Mouse (Mus musculus): ENCODE measurements at regions not wholly inside any gene's neighbourhood (a gene's known extent, or its start where the extent isn't known, plus 50 kb on each side); places are given as distances from the start of the nearest gene placed in this dataset.

DNA sequence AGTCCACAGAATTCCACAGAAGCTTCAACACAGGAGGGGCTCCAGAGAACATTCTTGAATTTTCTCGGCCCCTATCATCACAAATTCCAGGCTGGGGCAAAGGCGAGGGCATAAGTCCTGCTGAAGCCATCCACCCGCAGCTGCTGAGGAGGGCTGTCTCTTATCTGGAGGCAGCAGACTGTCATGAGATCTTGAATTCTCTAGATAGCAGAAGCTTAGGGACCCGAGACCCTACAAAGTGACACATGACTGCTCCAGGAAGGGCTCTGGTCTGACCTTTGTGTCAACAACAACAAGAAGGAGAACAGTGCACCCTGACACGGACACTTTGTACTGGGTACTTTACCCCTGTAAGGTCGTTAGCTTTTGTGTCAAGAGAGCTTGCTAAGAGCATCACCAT is 57.2 kb downstream of the Lao1 start:
- DNase-seq: peak; percentile 18

DNA sequence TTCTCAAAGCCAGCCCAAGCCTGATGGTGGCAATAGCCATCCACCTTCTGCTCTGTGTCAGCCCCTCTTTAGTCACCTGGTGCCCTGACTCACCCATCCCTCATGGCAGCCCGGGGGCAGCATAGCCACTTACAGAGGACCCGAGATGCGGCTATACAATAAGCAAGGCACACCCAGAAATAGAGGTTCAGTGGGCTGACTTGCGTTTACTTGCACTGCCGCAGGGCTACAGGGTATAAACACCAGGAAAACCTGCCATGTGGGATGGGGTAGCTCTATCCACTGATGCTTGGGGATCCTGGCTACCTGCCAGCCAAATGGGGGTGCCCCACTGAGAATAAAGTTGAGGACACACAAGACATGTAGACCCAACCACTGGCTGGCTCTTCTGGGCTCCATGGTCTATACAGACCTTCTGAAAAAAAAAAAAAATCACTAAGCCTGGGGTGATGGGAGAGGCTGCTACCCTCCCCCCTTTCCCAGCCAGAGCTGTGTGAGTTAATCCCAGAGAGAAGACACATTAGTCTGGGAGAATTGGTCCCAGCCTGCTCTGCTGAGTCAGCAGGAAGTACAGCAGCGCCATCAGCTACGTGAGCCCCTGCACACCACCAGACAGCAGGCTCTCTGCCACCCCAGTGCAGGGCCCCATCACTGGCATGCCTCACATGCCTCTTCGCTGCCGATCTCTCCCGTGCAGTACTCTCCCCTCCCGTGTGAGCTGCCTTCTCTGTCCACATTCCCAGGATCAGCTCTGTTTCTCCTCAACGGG is 57.8 kb downstream of the Lao1 start:
- DNase-seq: peak; percentile 65

DNA sequence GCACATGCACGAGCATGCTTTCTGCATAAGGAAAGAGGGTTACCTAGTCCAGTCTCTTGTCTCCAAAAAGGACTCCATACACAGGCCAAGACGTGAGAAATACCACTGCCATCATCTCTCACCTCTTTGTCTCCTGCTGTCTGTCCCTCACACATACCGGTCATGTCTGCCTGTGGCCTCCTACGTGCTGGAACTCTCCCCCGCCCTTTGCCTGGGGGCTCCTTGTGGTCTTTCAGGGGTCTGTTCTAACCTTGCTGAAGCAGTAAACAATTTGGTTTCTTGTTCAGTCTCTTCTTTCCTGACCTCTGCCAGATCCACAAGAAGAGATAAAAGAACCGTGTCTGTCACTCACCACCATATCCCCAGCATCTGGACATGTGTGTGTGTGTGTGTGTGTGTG is 61.0 kb downstream of the Lao1 start:
- DNase-seq: no peak

DNA sequence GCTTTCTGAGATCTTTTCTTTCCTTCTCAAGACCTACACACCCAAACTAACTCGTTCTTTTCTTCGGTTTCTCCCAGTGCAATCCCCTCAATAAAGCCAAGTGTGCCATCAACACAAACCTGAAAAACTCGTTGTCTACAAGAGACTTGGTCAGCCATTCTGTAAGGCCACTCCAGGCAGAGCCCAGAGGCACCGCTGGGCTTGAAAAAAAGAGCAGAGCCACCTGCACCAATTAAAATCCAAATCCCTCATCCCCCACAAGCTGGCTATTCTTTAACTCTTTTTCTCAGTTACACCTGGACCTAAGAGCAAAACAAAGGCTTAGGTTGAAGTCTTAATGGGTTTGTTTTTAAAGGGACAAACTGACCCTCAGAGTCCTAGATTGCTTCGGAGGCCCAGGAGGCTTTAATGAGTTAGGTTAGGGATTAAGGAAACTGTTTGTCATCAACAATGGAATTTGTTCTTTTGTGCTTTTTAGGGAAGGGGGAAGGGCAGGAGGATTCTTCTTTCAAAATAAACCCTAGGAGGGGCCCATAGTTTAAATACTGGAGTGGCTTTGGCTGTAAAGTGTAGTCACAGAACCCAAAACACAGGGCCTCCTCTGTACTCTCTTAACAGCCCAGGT is 65.0 kb downstream of the Lao1 start:
- no peak for DNase-seq

DNA sequence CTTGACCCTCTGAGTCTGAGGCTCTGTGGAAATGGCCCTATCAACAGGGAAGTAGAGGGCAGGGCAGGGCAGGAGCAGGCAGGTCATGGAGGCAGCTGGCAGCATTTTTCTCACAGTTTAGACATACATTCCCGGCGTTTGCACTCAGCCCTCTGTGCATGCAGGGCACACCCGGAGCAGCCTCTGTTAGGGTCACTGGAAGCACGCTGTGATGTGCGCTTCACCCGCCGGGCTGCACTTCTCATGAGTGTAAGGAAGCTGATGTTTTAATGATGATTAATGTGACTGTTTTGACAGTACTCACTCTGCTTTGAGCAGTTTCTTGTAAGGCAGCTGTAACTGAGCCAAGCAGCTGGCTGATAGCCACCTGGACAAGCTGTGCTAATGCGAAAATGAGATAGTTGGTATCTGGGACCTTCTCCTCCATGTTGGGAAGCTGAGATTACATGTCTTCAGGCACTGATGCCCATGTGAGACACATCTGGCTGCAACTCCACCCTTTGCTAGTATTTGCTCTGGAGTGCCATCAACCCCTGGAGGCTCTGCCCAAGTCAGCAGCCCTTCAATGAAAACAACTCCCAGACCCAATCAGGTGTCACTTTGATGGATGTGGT is 66.9 kb downstream of the Lao1 start:
- peak; percentile 61 for DNase-seq

DNA sequence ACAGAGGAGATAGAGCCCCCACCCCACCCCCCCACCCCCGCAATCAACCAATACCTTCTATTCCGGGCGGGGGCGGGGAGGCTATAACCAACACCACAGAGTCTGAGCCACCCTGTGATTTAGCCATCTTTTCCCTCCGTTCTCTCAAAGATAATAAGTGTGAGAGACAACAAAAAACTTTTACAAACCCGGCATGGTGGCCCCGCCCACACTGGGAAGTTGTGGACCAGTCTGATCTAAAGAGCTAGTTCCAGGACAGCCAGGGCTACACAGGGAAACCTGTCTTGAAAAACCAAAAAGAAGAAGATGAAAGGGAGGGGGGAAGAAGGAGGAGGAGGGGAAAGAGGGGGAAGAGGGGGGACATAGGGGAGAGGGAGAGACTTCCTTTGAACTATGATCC is 67.7 kb downstream of the Lao1 start:
- no peak for DNase-seq

DNA sequence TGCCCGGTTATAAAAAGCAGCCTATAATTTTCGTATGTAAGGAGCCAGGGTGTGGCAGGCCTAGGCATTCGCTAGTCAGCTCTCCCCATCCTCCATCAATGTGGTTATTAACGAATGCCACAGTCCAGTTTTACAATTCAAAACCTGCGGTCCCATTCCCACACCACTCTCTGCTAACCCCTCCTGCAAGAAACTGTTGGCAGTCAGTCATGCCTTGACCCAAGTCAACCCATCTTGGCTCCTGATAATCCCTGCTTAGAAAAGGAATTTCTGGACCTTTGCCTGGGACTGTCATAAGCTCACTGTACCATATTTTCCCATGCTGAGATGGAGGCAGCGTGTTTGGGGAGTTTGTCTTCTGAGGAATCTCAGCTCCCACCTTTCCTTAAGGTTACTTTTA is 68.4 kb downstream of the Lao1 start:
- no peak for DNase-seq

DNA sequence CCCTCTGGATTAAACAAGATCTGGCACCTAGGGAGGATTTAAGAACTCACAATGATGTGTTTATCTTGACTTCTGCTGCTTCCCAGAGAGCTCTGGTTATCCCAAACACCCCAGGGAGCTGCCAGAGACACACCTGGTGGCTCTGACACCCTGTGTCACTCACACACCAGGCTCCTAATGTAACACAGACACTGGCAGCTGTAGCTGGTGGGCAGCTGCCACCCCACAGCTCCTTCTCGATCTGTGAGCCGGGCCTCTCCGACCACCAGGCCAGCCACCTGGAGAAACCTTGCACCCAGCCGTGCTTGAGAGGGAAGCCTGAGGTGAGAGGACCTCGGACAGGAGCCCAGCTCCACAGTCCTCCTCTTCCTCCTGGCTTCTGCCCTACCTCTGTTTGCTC is 69.5 kb downstream of the Lao1 start:
- DNase-seq: no peak

DNA sequence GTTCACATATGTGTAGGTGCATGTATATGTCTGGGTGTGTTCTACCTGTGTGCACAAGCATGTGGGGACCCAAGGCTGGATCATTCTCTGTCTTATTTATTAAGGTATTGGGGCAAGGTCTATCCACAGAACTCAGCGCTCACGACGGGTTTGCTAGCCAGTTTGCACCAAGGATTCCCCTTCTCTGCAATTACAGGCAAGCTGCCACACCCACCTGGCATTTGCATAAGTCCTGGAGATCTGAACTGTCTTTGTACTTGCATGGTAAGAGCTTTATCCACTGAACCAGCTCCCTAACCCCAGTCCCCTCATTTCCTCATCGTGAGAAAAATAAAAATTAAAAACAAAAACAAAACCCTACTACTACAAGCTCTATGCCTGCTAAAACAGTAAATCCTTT is 71.6 kb downstream of the Lao1 start:
- no peak for DNase-seq

DNA sequence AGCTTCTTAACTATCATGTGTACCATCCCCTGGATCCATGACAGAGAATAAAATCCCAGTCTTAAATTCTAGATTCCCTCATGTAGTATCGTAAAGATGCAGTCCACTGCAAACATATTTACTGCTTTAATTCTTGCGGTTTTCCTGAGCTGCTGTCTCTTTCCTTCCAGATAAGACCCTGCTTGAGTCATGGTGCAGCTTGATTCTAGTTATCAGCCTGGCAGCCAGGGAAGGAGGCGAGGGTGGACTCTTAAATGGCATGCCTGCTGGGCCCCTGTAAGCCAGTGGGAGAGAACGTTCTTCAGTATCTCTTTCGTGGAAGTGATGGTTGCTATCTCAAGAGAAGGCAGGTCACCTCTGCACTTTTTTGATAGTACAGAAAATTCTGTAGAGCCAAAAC is 71.9 kb upstream of the Slc2a1 start:
- no peak for DNase-seq

DNA sequence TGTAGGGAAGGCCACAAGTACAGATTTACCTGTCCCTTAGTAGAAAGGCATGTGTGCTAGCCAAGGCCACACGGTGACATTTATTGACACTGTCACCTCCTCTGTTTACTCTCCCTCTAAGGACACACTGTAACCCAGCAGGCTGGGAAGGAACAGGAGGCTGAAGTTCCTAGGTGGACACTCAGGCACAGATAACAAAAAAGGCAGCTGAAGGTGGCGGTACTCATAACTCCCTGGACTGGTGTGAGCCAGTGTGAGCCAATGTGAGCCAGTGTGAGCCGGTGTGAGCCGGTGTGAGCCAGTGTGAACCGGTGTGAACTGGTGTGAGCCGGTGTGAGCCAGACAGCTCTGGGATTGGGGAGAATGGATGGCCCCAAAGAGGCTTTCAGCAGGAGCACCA is 68.5 kb upstream of the Slc2a1 start:
- no peak for DNase-seq

DNA sequence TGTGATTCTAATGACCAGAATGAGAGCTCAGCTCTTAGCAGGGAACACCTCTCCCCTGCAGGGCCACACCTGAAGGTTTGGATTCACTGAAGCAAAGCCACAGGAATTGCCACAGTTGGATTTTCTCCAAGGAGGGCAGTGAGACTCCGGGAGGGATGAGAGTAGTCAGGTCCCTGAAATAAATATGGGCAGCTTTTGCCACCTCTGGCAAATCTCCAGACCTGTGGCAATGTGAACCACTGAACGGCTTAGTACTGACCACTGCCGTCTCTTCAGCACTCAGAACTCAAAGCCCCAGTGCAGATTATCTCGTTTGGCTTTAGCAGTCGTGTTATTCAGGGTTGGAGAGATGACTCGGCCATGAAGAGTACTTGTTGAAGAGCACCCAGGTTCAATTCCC is 66.9 kb upstream of the Slc2a1 start:
- no peak for DNase-seq

DNA sequence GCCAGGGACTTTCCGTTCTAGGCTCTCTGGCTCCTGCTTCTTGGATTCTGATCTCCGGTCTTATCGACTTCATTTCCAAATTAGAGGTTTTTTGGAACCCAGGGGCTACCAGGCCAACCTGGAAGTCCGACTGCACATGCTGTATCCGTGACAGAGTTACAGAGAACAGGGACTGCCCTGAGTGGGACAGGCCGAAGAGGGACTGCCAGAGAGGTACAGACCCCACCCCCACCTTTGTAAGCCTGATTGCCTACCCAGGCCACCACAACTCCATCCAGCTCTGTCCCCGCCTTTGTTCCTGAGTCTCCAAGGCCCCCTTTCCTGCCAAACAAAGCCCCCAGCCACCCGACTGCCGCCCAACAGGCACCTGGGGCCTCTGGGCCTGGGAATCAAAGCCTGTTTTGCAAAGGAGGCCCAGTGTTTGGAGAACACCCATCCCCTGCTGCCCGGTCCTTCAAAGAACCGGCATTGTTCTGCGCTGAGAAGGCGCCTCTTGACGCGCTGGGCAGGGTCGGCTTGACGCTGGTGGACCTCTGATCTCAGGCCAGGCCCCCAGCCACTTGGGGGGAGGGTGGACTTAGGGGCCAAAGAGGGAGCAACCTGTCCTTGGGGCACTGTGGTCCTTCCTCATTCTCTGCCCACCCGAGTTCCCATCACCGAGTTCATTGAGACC is 64.4 kb upstream of the Slc2a1 start:
- DNase-seq: no peak

DNA sequence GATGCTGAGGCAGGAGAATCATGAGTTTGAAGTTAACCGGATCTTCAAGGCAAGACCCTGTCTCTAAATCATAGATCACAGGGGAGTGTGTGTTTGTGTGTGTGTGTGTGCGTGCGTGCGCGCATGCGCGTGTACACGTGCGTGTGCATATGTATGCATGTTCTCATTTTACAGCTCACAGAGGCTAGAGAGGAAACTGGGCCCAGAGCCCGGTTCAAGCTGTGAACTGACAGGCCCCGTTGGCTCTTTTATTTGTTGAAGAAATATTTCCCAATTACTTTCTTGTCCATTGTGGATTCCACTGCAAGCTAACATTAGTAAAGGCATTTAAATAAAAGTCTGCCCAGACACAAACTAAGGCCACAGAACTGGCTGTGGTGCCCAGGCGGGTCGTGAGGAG is 63.7 kb upstream of the Slc2a1 start:
- no peak for DNase-seq

DNA sequence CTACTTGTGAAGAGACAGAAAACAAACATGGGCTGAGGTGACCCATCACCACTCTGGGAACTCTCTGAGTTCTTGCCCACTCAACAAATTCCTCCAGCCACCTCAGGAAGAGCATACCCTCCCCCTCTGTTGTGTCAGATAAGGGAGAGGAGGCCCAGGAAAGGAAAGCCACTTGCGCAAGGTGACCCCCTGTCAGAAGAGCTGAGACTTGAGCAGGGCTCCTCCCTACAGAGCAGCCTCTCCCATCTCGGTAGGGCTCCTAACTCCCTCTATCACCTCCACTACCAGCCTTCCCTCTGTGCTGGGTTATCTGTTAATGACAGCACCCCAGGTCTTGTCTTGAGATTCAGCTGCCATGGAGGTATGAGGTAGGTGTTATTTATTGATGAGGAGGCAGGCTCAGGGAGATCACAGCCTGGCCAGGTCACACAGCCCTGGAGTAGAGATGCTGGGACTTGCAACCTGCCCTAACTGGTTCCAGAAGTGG is 57.6 kb upstream of the Slc2a1 start:
- DNase-seq: no peak

DNA sequence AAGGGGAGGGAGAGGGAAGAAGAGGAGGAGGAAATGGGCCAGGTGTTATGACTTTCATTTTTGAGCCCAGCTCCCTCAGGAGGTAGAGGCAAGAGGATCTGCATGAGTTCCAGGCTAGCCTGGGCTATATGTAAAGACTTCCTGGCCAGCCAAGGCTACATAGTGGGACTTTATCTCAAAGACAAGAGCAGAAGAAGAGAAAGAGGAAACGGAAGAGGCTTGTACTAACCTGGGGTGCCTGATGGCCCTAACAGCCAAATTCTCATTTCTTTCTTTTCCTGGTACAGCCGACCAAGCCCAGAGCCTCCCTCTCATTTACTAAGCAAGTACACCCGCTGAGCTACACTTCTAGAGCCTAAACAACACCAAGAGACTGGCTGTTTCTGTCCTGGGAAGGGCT is 56.0 kb upstream of the Slc2a1 start:
- no peak for DNase-seq

DNA sequence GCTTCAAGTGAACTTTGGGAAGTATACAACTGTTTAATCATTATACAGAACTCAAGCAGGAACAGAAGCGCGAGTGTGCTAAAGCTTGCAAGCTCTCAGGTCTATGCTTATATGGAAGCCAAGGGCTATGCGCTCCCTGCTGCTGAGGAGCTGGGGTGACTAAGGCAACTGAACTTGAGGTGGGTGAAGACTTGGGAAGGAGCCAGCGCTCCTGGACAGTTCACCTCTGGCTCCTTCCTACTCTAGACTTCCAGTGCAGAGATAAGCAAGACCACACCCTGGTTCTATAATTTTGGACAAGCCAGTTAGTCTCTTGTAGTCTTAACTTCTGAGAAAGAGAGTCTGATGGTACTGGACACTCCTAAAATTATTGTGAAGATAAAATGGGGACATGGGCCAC is 55.3 kb upstream of the Slc2a1 start:
- DNase-seq: no peak

DNA sequence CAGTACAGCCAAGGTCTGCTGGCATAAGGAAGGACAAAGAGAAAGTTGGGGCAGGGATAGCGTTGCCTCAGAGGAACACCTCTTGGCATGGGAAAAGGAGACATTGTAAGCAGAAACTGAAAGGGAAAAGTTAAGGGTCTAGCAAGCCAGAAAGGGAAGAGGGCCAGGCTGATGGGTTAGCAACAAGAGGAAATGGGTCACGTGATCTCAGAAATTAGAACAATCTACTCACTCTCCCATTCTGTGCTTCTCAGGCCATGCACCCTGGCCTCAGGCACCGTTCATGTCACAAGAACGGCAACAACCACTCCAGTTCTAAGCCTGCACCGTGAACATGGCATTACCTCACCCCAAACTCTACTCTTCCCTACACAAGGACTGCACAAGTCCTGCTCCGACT is 54.8 kb upstream of the Slc2a1 start:
- DNase-seq: no peak

DNA sequence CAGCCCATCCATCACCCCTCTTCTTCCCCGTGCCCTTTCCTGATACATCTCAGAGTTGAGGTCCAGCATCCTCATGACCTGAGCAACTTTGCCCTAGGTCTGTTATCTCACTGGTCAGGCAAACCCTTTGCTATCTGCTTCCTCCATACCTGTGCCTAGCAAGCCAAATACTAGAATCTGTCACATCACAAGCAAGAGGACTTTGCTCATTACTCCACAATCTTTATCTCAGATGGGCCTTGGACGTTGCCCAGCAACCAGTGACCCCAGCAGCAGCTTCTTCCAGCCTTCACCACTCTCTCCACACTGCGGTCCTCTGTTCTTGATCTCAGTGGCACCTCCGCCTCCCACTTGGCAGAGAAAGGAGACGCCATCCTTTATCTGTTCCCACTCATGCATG is 54.4 kb upstream of the Slc2a1 start:
- no peak for DNase-seq

DNA sequence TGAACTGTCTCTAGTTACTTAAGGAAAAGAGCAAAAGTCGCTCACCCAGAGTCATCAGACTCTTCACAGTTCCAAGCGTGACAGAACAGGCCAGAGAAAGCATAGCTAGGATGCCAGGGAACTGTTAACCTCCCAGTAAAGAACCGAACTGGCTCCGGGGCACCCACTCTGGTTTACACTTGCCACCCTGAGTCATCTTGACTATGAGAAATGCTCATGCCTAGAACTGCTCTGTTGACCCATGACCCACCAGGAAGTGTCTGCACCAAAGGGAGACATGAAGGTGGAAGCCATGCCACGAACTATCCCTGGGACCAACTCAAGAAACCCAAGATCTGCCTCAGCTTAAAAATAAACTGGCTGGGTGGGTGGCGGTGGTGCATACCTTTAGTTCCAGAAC is 51.3 kb upstream of the Slc2a1 start:
- DNase-seq: no peak

DNA sequence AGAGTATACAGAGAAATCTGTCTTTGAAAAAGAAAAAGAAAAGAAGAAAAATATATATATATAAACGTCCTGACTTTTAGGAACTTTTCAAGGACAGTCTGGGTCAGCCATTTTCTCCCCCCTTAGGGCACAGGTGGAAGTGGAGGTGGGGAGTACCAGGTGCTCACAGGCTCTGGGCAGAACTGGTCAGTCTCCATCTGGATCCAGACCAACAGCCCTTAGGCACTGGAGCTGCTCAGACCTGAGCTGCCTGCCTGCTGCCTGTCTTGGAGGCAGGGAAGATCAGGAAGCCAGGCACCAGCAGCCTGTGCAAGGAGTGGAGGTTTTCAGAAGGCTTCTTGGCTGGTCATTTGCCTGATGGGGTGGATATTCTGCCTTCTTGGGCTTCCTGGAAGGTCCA is 50.7 kb upstream of the Slc2a1 start:
- no peak for DNase-seq
